Mouse (Mus musculus) E14TG2a.4 (cell line): ENCODE measurements around the gene Hnrnpl.

Source experiments
- CTCF ChIP-seq: conservative IDR thresholded peaks from 2 replicates; pipeline ENCODE4 v1.5.1; 2014; ENCODE audit warnings: low read length
- NANOG ChIP-seq: IDR thresholded peaks from 2 replicates; pipeline ENCODE4 v1.6.1; 2014; ENCODE audit warnings: borderline replicate concordance, low read length, mixed read lengths
- POU5F1 ChIP-seq: IDR thresholded peaks from 2 replicates; pipeline ENCODE4 v1.6.1; 2014; ENCODE audit warnings: low read length, borderline replicate concordance

DNA sequence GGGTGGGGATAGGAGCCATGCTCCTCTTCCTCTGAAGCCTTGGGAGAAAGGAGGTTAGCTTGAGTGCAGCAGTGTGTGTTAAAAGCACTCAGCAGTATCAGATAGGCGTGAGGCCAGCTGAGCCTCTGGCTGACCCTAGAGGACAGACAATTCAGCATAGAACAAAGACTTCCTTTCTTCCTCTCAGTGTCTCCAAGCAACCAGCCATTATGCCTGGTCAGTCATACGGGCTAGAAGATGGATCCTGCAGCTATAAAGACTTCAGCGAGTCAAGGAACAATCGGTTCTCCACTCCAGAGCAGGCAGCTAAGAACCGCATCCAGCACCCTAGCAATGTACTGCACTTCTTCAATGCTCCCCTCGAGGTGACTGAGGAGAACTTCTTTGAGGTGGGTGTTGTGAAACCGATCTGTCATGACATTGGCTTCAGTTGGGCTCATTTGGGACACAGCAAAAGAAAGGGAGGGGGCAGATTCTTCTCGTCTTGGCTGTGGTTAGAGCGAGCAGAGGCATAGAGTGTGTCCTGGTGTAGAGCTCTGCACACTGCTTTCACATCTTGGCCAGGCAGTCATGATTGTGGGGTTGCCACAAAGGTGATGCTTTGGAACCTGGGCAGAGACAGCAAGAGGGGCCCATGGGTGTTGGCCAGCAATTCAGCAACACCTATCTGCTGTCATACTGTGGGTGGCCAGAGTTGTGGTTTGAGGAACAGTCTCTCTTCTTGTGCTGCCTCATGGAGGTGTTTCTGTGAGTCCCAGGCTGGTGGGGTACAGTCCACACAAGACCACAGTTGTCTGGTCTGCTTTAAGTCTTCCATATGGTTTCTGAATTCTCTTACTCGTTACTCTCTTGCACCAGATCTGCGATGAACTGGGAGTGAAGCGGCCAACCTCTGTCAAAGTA, 12.3 kb downstream of the Hnrnpl start:
- TF ChIP-seq CTCF (no peak), NANOG (no peak), POU5F1 (no peak)
